14 mouse cellular contexts compared by ENCODE assay signal in genomic region chr14:61238751-61239150, GRCm38 (mm10). TPM values are rescaled to one million over a fixed set of nuclear protein-coding genes. Genes with fewer than 3 reads are reported as not detected.
DNase-seq lines count a peak whose midpoint lies in the region; ATAC-seq and TF ChIP-seq lines count a peak whose summit lies in the region.
"Had no signal": no experiment of that assay in that cellular context is flagged by ENCODE, and none has a peak within 500 bp of the region (broad histone marks: within the 10 kb centered on the region; RNA-seq: fewer than 3 reads in every experiment).

No protein-coding gene starts in this region.

- peaks cover 11% of the 10 kb centered on the region for H3K36me3 ChIP-seq in myocyte (ENCODE audit: control insufficient read depth, insufficient read depth)
- H3K36me3 ChIP-seq in hindbrain, postnatal 0 days (ENCODE audit: insufficient read depth, low read length): no peaks in the 10 kb centered on the region
- H3K36me3 ChIP-seq: heart, embryonic 15.5 days had no signal

- TF ChIP-seq CTCF in hindbrain, postnatal 0 days (IDR thresholded peaks at IDR 0.05; ENCODE audit: low read depth): no peak

- peak overlapping the region; percentile 47 for H3K4me2 ChIP-seq in myocyte (ENCODE audit: low read depth)
- H3K4me2 ChIP-seq in hindbrain, postnatal 0 days (ENCODE audit: low read depth, low read length): no peak overlapping the region
- H3K4me2 ChIP-seq: heart, embryonic 15.5 days had no signal

- DNase-seq in adrenal gland, adult 2 months: peak; percentile 47
- DNase-seq in adrenal gland, postnatal 4 days (ENCODE audit: low spot score in 2 of 2): no peak
- DNase-seq in 3T3-L1 (ENCODE audit: low read depth, low spot score): peak; percentile 84
- peak; percentile 91 for DNase-seq in brain, adult 2 months (ENCODE audit: low read depth, low spot score)
- DNase-seq in thymus, postnatal 10 days (ENCODE audit: low spot score in 2 of 2): no peak
- DNase-seq in embryo, embryonic 10.5 days (ENCODE audit: low spot score): no peak
- DNase-seq in hindbrain, postnatal 0 days (ENCODE audit: low spot score): no peak
- DNase-seq: cerebellum, adult 2 months; lung, postnatal 14 days; thymus, postnatal 4 days had no signal

- no peak for ATAC-seq in hindbrain, postnatal 0 days
- ATAC-seq: intestine, postnatal 0 days had no signal

- no peak overlapping the region for H3K4me3 ChIP-seq in myocyte
- no peak overlapping the region for H3K4me3 ChIP-seq in hindbrain, postnatal 0 days (ENCODE audit: low read length)
- H3K4me3 ChIP-seq: heart, embryonic 15.5 days had no signal

- H3K4me1 ChIP-seq in hindbrain, postnatal 0 days (ENCODE audit: insufficient read depth, low read length): no peaks in the 10 kb centered on the region

- H3ac ChIP-seq in myocyte (ENCODE audit: control insufficient read depth, insufficient read length): no peak overlapping the region

- H3K9ac ChIP-seq in hindbrain, postnatal 0 days (replicated peaks; ENCODE audit: low read length): no peak overlapping the region
- H3K9ac ChIP-seq: heart, embryonic 15.5 days had no signal

- 81% methylated on average over 9 of the region's 9 CpGs for WGBS in hindbrain, postnatal 0 days

- no peaks in the 10 kb centered on the region for H3K9me3 ChIP-seq in hindbrain, postnatal 0 days (ENCODE audit: low read length)
- H3K9me3 ChIP-seq: heart, embryonic 15.5 days had no signal

- no peaks in the 10 kb centered on the region for H3K79me2 ChIP-seq in myocyte (ENCODE audit: control insufficient read depth, insufficient read depth)

- no peak overlapping the region for H3K27ac ChIP-seq in hindbrain, postnatal 0 days
- H3K27ac ChIP-seq: heart, embryonic 15.5 days had no signal

- no peaks in the 10 kb centered on the region for H3K27me3 ChIP-seq in myocyte (ENCODE audit: control insufficient read depth, insufficient read depth, insufficient read length)
- no peaks in the 10 kb centered on the region for H3K27me3 ChIP-seq in hindbrain, postnatal 0 days (ENCODE audit: insufficient read depth, low read length)
- H3K27me3 ChIP-seq: heart, embryonic 15.5 days had no signal

- no peak for TF ChIP-seq POLR2A in myocyte (IDR thresholded peaks at IDR 0.05; ENCODE audit: insufficient read length, low read depth)

TF ChIP-seq in myocyte, 11 proteins besides CTCF, POLR2A, EP300 and RAD21:
- TF ChIP-seq CEBPB (IDR thresholded peaks at IDR 0.05; ENCODE audit: insufficient read depth, poor library complexity, severe bottlenecking) (no peak), MYOG (IDR thresholded peaks at IDR 0.05; ENCODE audit: control insufficient read depth in 1 of 3, insufficient read depth in 1 of 3, insufficient read length in 2 of 3, low read depth in 2 of 3) (no peak), USF1 (IDR thresholded peaks at IDR 0.05; ENCODE audit: low read depth) (peak; percentile 57), MYOD1 (IDR thresholded peaks at IDR 0.05; ENCODE audit: control insufficient read depth in 1 of 3, insufficient read length in 2 of 3, low read depth in 2 of 3) (no peak)

RNA-seq across cellular contexts. Expression of gene Sgcg, which starts 19.5 kb away (rescaled TPM):
- total RNA-seq in adrenal gland, adult 2 months (2021): 1 to 10 TPM in 1 of 2 experiments, under 1 TPM in 1; 0.89 to 3.0 TPM
- polyA plus RNA-seq in adrenal gland, adult 2 months (2012; rRNA removed): not detected in 2 replicates
- total RNA-seq in adrenal gland, postnatal 4 days (2021): 1 to 10 TPM; 2.0 to 4.8 TPM
- polyA plus RNA-seq in myocyte (2012; fragmentation: generic; extraction: Trizol): 60.1 TPM
- total RNA-seq in hindbrain, postnatal 0 days (2014; rRNA removed): 0.52 and 0.72 TPM in 2 replicates
- polyA plus RNA-seq in hindbrain, postnatal 0 days (2015; fragmentation: Nextera tagmentation; extraction: Ambion mirVana): 0.49 and 0.76 TPM in 2 replicates
- polyA plus RNA-seq: small intestine, adult 2 months had no signal

Comparison
In these comparisons a context has a peak if more than half of its experiments do, and no peak if none do; other contexts are left out.
1. DNase-seq: peak in adrenal gland, adult 2 months (single experiment), 3T3-L1 (single experiment) and brain, adult 2 months (single experiment); none in adrenal gland, postnatal 4 days (0 of 2), thymus, postnatal 10 days (0 of 2), embryo, embryonic 10.5 days (single experiment) and hindbrain, postnatal 0 days (single experiment).